Mouse (Mus musculus) kidney, adult 9 months (tissue): ENCODE measurements around the gene Arhgef12.
"Not testable (repeated sequence)": the region's sequence is repeated elsewhere in the genome, so short reads cannot be mapped to it uniquely, and the experiment has no call there.

Source experiments
- DNase-seq: peaks from one replicate; pipeline ENCODE4 v3.0.0; 2022

Arhgef12 gene

DNA sequence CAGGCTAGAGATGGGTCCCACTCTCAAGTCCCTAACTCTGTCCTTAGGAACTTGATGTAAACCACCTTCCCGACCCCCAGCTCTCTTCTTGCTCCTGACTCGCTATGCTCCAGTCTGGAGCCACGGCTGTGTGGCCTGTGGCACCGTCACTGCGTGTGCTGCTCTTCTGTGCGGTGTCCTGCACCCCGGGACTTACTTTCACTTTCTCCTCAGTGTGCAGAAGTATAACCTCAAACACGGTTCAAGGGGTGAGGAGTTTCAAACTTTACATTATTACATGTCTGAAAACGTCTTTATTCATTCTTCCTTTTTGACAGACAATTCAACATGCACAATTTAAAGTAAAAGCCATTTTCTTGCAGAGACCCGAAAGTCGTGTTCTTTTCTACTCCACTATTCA lies 111.7 kb downstream of the Arhgef12 start:
- no peak for DNase-seq

DNA sequence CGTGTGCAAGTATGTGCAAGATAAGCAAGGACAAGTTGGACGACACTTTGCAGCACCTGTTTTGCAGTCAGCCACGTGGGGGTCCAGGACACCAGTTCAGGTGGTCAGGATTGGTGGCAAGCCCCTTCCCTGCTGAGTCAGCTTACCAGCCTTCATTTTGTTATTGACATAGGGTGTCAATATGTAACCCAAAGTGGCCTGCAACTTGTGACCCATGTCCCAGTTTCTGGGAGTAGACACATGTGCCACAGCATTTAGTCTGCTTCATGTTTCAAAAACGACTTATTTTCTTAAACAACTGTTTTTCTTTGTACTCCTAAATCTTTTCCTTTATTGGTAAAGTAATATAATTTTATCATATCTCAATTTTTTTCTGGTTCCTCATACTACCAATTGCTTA lies 112.3 kb downstream of the Arhgef12 start:
- no peak for DNase-seq

DNA sequence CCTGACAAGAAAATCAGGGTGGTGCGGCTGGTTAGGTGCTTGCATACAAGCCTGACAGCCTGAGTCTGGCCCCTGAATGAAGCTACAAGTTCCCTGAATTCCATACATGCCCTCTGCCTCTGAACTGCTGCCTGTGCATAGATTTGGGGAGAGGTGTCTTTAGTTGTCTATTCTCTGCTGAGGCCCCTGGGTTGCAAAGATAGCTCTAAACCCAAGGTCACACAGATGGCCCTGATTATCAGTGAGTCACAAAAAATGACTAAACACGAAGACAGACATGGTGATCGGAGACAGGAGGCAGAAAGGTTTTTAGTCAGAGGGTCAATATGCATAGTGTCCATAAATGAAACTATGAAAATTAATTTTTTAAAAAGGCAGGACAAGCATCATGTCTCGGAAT lies 113.4 kb downstream of the Arhgef12 start:
- no peak for DNase-seq

DNA sequence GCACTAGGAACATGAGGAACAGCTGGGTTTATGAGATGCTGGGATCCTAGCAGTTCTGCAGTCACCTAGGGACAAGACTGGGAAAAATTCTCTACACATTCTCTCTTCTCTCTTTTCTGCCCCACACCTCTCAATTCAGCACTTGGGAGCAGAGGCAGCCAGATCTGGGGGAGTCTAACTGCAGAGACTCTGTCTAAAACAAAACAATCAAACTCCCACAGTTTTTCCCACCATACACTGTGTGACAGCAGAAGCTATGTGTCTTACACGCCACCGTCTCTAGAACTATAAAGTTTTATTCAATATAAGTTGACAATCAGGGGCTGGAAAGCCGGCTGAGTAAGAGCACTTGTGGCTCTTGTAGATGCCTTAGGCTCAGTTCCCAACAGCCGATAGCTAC lies 119.1 kb downstream of the Arhgef12 start:
- no peak for DNase-seq

DNA sequence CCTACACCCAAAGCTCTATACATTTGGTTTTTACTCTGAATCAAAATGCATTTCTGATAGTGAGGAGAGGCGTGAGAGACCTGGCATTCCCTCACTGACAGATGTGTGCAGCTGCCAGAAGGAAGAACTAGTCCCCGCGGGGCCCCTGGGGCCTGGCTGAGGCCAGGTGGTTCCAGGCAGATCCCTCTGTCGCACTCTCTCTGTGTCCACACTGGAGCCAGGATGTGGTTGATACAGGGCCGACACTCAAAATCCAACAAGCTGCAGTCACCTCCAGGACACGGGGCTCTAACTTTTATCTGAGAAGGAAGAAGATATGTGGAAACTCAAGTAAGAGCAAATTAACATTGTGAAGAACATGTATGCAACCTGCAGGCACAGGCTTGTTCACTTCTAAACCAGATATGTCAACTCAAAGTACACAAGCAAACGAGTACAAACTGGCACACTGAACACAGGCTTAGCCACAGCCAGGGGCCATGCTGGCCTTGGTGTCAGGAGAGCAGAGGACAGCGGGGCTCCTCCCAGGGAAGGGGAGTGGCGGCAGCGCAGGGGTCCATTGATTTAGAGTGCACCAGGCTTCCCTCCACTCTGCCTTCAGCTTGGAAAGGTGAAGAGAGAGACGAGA lies 138.0 kb downstream of the Arhgef12 start:
- DNase-seq, result no peak

DNA sequence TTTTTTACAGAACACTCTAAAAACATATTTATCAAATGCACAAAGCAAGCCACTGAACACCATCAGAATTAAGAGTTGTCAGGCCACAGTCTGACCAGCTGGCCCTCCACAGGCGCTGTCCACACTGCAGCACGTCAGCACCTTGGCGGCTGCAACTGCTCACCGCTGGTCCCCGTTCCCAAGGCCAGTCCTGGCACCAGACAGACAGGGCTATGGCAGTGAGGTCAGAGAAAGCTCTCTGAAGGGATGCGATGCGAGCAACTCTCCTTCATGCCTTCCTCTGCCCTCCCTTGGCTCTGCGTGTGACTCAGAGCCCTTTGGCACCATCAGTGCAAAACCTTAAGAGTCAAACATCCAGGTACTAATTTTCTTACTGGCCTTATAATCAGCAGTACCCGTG lies 139.3 kb downstream of the Arhgef12 start:
- no peak for DNase-seq

DNA sequence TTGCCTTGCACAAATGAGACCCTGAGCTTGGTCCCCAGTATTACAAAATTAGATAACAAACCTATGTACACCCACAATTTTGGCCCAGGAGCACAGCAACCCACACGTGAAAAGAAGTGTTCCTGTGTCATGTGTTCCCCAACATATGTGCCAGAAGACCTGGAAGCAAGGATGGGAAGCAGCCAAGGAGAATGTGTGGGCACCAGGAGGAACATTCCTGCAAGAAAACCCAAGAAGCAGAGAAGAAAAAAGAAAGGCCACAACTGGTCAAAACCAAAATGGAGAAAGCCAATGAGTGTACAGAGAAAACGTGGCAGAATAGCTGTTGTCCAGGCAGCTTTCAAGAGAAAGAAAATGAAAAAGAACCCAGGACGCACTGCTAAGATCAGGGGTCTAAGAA lies 142.2 kb downstream of the Arhgef12 start:
- DNase-seq, result not testable (repeated sequence)

DNA sequence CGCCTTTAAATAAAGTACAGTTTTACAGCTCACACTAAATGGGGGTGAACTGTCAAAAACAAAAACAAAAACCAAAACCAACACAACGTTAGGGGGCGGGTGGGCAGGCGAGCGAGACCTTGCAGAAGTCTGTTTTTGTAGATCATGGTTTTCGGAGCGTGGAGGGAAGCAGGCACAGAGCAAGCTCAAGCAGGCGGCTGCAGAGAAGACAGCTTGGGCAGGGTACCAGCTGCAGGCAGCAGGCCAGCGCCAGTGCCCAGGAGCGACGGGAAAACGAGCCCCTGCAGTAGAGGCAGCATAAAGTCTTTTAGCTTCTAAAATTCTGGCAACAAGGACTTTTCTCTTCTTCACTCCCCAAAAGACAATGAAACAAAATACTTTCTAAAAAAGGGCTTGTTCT lies 142.7 kb downstream of the Arhgef12 start:
- DNase-seq, result no peak

DNA sequence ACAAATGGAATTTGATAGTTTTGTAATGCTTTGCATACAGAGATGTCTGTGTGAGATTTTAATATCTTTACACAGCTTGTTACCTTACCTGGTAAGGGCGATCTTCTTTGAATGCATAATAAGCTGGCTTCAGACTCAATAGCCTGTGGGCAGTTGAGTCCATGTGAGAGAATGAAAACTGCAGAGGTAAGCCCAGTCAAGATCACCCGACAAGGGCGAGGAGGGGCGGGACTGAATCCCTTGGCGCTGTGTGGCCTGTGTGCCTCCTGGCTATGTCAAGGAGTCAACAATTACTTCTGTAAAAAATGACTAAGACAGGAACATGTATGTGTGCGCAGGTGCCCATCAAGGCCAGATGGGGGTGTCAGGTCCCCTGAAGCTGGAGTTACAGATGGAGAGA lies 144.5 kb downstream of the Arhgef12 start:
- DNase-seq, result peak; percentile 32

DNA sequence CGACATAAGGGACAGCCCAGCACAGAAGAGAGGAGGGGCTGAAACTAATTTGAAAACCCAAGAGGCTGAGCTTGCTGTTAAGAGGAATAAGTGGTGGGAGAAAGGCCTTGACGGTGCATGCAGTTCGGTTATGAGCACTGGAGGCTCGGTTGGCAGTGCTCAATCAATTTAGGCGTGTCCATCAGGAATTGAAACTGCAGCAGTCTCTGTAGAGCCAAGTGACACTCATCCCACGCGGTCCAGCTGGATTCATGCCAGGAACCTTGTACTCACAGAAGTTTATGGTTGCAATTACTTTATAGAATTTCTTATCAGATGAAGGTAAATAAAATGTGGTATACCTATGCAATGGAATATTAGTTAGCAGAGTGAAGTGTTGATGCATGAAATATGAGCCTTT lies 148.6 kb downstream of the Arhgef12 start:
- no peak for DNase-seq

DNA sequence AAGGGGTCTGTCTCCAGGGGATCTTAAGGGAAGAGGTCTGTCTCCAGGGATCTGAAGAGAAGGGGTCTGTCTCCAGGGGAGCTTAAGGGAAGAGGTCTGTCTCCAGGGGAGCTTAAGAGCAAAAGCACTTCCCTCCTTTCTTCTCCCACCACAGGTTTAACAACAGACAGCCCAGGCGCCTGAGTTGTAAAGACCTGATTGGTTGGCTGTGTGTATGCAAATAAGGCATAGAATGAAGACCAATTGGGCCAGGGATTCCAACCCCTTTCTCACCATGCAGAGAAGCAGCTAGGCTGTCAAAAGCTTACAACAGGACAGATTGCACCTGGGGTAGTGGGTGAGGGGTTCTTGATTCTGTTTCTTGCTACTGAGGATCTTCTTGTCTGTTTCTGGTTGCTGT lies 158.7 kb downstream of the Arhgef12 start:
- DNase-seq, result no peak

DNA sequence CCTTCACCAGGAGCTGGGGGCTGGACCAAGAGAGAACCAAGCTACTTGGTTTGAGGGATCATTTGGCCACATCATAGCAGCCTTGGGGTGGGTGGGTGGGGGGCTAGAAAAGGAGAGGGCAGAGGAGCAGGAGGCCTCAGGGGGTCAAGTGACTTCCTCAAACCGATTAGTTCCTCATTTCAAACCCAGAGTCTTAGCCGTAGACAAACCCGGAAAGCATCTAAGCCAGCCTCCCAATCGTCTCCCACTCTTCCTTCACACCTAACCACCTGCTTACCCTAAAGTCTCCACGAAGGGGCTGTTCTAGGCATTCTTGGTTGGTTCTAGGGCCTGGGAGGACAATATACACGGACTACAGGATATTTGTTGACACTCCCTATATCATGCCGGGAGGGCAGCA lies 161.9 kb downstream of the Arhgef12 start:
- DNase-seq, result no peak

DNA sequence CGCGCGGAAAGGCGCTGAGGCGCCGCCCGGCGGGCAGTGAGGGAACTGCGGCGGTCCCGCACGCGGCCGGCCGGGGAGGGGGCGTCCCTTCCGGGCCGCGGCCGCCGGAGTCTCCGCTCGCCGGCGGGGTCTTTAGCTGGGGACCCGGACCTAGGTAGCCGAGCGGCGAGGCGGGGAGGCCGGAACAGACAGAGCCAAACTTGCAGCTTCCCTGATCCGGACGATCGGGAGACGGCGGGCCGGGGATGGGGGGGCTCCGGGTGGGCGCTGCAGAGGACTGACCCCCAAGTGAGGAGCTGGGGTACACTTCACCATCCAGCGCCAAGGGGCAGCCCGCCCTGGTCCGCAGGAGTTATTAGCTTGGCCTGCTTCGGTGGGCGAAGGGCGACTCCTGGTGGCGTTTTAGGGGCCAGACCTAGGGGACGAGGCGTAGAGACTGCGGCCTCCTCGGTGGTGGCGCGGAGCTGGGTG lies 162.5 kb downstream of the Arhgef12 start:
- peak; percentile 83 for DNase-seq

DNA sequence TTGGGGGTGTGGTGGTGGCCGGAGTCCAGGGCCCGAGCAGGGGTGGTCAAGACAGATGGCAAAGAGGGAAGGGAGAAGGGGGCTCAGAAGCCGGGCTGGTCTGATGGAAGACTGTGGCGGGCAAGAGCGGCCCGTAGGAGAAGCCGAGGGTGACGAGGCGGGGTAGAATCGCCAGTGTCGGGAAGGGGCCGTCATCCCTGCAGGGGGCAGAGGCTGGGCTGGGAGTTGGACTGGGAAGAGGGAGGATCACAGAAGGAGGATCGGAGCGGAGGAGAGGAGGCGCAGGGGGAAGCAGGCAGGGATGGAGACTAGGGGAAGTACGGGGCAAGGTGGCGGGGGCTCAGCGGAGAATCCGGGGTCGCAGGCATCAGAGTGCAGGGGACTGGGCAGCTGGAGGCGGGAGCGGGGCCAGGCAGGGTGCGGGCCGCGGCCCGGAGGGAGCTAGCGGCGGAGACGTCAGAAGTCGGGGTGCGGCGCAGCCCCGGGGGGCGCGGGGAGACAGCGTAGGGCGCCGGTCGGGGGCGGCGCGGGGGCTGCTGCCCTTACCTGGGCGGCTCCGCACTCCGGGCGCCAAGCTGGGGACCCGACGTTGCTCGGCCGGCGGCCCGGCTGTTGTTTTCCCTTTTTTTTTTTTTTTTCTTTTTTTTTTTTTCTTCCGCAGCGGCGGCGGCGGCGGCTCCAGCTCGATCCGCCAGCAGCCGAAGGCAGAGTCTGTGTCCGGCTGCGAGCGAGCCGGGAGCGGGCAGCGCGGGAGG lies 163.1 kb downstream of the Arhgef12 start, which contains the start of gene Grik4:
Gene Grik4, minus strand, starts transcription at position 713 of the 755 bp plus-strand sequence.
- no peak for DNase-seq

DNA sequence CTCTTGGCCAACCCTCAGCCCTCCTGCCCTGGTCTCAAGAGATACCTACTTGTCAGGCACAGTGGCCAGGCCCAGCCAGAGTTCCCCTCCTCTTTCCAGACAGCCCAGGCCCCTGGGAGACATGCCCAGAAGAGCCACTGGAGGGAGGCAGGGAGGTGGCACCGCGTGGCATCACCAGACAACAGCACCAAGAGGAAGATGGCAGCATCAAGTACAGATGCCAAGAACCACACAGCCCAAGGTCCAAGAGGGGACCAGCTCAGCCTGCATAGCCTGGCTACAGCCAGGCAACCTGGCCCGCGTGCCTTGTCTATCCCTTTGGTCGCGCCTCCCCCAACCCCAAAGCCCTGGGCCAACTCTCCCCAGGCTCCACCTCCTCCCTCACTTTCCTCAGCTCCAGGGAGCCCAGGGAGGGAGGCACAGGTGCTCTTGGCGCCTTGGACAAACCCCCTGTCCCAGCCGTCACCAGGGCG lies 163.9 kb downstream of the Arhgef12 start:
- DNase-seq, result no peak

DNA sequence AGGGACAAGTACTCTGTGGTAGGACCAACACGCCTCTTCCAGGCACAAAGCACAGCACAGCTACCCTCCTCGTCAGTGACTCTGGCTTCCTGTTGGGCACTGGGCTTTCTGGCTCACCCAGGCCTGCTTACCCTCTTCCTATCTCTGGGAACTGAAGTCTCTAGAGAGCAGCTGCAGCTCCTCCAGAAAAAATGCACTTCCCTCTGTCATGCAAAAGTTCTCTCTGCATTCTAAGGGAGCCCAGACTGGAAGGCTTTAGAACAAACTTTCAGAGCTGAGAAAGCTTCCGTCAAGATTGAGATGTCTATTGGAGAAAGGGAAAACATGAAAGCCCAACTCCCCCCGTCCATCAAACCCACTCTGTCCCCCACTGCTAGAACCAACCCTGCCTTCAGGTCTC lies 164.9 kb downstream of the Arhgef12 start:
- no peak for DNase-seq

DNA sequence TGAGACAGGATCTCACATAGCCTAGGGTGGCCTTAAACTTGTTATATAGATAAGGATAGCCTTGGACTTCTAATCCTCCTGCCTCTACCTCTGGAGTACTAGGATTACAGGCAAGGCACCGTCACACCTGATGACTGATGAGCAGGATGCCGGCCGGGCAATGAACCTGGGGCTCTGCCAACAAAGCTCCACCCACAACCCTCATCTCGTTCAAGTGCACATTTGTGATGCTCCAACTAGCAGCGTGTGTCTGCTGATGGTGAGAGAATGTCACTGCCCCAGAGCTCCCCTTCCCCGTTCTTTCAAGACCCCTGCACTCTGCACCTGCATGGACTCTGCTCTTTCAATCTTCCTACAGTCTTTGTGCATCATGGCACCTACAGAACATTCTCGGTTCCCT lies 174.9 kb downstream of the Arhgef12 start:
- DNase-seq, result no peak

DNA sequence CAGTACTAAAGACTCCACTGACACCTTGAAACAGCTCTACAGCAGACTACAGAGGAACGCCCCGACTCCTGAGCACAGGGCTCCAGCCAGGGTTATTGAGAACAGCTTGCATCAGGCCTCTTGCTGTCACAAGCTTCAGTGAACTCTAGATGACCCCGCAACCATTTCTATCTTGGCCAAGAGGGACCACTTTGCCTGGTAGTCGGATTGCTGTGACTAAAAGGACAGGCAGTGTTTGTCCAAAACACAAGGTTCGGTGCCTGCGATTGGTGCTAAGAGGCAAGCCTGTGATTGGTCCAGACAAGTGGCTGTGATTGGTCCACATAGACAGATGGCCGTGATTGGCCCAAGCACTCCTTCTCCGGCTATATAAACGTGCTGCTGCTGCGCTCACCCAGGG lies 179.5 kb downstream of the Arhgef12 start:
- no peak for DNase-seq

DNA sequence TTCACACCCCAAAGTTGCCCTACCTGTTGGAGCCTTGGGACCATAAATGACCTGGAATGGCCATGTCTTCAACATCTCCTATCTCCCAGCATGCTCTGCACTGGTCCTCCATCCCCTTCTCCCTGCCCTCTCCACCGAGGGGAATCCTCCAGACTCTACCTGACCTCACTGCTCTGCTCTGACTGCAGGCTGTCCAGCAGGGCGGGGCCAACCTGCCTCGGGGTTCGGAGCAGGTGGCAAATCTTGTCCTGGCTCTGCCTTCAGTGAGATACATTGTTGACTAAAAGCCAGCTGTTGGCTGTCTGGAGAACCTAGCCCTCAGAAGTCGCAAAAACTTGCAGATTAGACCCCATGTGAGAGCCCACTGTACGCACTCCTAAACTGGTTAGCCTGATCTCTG lies 180.5 kb downstream of the Arhgef12 start:
- DNase-seq, result no peak

DNA sequence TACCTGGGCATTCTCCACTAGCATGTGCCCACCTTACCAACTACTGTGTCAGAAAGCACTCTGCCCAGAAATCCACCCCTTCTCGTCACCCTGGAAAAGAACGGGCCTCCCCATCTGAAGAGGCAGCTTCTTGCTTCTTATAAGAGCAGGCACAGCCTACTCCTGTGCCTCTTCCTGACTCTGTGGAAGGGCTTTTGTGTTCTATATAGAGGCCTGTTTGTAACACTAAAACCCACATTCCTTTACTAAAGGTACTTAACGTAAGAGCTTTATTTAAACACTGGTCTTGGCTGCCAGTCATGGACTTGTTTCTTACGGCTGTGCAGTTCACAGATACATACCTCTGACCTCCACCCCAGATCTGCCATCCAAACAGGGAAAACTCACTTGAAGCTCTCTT lies 185.2 kb downstream of the Arhgef12 start:
- DNase-seq, result no peak

DNA sequence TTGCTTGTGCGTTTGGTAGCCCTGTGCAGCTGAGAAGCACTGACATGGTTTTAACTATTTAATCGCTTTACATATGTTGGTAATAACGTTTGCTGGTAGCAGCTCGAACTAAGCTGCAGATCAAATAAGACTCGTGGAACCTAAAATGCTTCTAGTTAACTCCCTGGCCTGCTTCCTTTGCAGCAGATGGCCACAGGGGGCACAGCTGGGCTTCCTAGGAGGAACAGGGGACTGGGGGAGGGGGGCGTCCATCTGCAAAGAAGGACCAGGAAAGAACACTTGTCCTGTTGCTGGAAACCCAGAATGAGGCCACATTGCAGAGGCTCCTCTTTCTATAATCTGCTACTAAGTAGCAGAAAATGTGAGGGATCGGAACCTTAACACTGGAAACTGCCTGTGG lies 186.8 kb downstream of the Arhgef12 start:
- DNase-seq, result no peak

DNA sequence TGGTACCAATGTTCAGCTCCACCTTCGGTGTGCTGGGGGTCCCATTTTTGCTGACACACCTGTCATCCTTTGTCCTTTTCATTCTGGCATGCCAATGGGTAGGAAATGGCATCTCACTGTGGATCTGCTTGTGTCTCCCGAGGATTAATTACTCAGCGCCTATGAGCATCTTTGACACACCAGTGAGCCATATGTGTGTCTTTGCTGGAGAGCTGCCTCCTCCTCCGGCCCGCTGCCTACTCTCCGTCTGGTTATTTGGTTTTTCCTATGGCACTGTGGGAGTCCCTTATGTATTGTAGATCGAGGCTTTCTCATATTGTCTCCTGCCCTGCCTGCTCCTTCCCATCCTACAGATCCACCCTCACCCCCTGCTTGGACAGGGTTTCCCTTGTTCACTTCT lies 189.1 kb downstream of the Arhgef12 start:
- DNase-seq, result no peak
